Mouse (Mus musculus) kidney, embryonic 15.5 days (tissue): Measurements from ENCODE around the gene App. TPM values are rescaled to one million over a fixed set of nuclear protein-coding genes. Genes with fewer than 3 reads are reported as not detected.

Experiments
- ATAC-seq: fragments of 200-750 bp; cut with Nextera tagmentation; replicated peaks from 2 replicates; pipeline ENCODE4 v1.8.0; 2017; ENCODE audit warnings: moderate TSS enrichment; ENCODE audit not compliant: low FRiP score
- H3K27ac ChIP-seq: fragments of 300-500 bp; sonication (generic); 2 replicates; pipeline ENCODE4 v1.5.1; 2015; ENCODE audit warnings: mild to moderate bottlenecking, inconsistent platforms
- H3K27me3 ChIP-seq: fragments of 300-500 bp; sonication (generic); 2 replicates; pipeline ENCODE4 v1.6.1; 2015; ENCODE audit warnings: inconsistent platforms
- H3K36me3 ChIP-seq: fragments of 300-500 bp; sonication (generic); 2 replicates; pipeline ENCODE4 v1.6.1; 2015; ENCODE audit warnings: inconsistent platforms
- H3K4me1 ChIP-seq: fragments of 300-500 bp; sonication (generic); 2 replicates; pipeline ENCODE4 v1.6.1; 2015; ENCODE audit warnings: inconsistent platforms
- H3K4me2 ChIP-seq: fragments of 300-500 bp; sonication (generic); 2 replicates; pipeline ENCODE4 v1.6.1; 2015; ENCODE audit warnings: moderate library complexity, mild to moderate bottlenecking, inconsistent platforms
- H3K4me3 ChIP-seq: fragments of 300-500 bp; sonication (generic); replicated peaks from 2 replicates; pipeline ENCODE4 v1.5.1; 2015; ENCODE audit warnings: mild to moderate bottlenecking, inconsistent platforms
- H3K9ac ChIP-seq: fragments of 300-500 bp; sonication (generic); 2 replicates; pipeline ENCODE4 v1.6.1; 2015; ENCODE audit warnings: mild to moderate bottlenecking, inconsistent platforms
- H3K9me3 ChIP-seq: fragments of 300-500 bp; sonication (generic); replicated peaks from 2 replicates; pipeline ENCODE4 v1.6.1; 2016; ENCODE audit warnings: inconsistent platforms
- WGBS: fragments of 180-500 bp; shearing (Covaris S2); methylation state at CpG from one replicate; pipeline ENCODE4 v1.1.7; 2015; ENCODE audit warnings: mixed read lengths; 5-methylcytosine and 5-hydroxymethylcytosine counted together
- polyA plus RNA-seq: library from polyadenylated mRNA; unstranded; fragments of >200 nt; fragmentation: Nextera tagmentation; extraction: Ambion mirVana; gene quantifications from 2 replicates; pipeline ENCODE4 v1.2.1, GENCODE M21; 2015

The App gene
- polyA plus RNA-seq, 1 experiment from 2014 or later: 292 TPM

DNA sequence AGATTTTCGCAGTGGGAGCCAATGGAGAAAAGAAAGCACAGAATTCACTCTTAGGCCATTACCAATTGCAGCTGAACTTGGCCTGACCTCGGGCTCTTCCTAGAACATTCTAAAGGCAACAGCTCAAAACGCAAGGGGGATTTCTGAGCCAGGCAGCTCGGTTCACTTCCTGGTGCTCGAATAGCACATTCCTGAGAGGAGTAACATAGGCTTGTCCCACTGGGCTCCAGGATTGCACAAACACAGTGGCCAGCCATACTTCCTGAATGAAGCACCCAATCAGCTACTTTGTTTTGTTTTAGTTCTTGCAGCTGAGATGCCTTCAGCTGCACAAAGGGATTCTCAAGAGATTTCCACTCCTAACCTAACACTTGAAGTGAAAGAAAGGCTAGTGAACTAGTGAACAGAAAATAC, 40.1 kb downstream of the App start:
- Histone ChIP-seq H3K9me3 (no peaks in the 10 kb centered on the region), H3K4me1 (peaks cover 55% of the 10 kb centered on the region), H3K27ac (peak overlapping the region; percentile 90), H3K27me3 (no peaks in the 10 kb centered on the region), H3K9ac (no peak overlapping the region), H3K4me3 (no peak overlapping the region), H3K36me3 (peaks cover 4% of the 10 kb centered on the region; the same call in 1 of the 2 replicates), H3K4me2 (peak overlapping the region; percentile 40)
- WGBS: 16% methylated on average over 5 of the region's 5 CpGs
- ATAC-seq: peak; percentile 78

- Histone ChIP-seq H3K9ac (no peak overlapping the region), H3K4me1 (peaks cover 60% of the 10 kb centered on the region), H3K4me3 (no peak overlapping the region), H3K36me3 (peaks cover 4% of the 10 kb centered on the region; the same call in 1 of the 2 replicates), H3K4me2 (0 out of 2 replicates have a peak overlapping the region, but pooled peaks have one; percentile 40), H3K27me3 (no peaks in the 10 kb centered on the region), H3K27ac (peak overlapping the region; percentile 90), H3K9me3 (no peaks in the 10 kb centered on the region)
- WGBS: 67% methylated on average over 8 of the region's 8 CpGs
- no peak for ATAC-seq
These were observed 40.5 kb downstream of the App start for GRCm38 (mm10) chr16:85133057-85133456.

DNA sequence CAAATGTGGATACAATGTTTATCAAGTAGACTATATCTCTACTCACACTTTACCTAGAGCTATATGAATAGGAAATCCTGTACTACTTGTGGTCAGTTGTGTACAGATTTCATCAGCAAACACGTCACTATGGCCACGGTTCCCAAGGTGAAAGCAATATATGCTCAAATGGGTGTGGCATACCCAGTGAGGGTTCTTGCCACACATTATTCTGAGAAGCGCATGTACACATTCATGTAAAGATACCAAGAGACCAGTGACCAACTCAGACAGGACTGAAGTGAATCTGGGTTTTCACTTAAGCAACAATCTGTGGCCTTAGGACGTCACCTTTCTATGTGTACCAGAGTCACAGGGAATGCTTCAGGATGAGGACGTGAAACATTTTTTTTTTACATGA, 41.4 kb downstream of the App start:
- peak overlapping the region; percentile 90 for H3K27ac ChIP-seq
- no peak overlapping the region for H3K4me2 ChIP-seq
- H3K4me3 ChIP-seq: no peak overlapping the region
- H3K27me3 ChIP-seq: no peaks in the 10 kb centered on the region
- H3K36me3 ChIP-seq: peaks cover 4% of the 10 kb centered on the region; the same call in 1 of the 2 replicates
- H3K9me3 ChIP-seq: no peaks in the 10 kb centered on the region
- no peak overlapping the region for H3K9ac ChIP-seq
- 86% methylated on average over 5 of the region's 5 CpGs for WGBS
- no peak for ATAC-seq
- peaks cover 64% of the 10 kb centered on the region for H3K4me1 ChIP-seq

- 89% methylated on average over 7 of the region's 7 CpGs for WGBS
- no peak for ATAC-seq
- H3K4me1 ChIP-seq: peaks cover 69% of the 10 kb centered on the region
These were observed 42.6 kb downstream of the App start for GRCm38 (mm10) chr16:85130861-85131556.

DNA sequence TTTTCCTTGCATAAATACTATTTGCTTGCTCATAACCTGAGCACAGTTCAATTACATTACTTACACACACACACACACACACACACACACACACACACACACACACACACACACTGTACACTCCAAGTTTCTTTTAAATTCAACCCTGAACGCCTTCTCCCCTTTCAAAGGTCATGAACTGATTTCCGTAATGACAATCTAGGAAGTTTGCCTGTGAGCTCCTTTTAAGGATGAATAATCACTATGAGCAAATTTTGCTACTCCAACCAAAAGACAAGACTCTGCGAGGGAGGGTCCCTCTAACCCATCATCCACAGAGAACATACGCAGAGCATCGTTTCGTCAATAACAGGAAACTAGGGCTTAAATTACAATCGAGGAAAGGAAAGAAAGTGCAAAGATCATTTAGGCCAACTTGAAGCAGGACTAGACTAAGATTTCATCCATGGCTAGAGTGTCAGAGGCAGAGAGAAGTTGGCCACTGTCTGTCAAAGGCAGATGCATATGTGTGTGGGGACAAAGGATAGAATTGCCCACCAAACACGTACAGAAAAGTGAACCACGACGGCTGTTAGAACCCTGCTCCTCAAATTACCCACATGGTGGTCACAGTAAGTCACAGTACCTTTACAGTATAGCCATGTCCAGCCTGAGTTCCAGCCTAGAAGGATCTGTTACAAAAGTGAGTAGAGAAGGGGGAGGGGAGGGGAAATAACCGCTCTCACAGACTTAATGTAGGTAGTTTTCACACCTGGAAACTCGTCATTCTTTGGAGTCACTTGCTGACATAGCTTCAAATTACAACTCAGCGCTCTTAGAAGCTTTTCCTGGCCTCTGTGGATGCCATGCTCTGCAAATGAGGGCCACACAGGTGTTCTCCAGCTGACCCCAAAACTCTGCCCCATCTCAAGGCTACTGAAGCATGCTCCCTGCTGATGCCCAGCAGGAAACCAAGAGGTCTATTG, 44.6 kb downstream of the App start:
- peaks cover 68% of the 10 kb centered on the region for H3K4me1 ChIP-seq
- H3K9ac ChIP-seq: no peak overlapping the region
- H3K4me3 ChIP-seq: no peak overlapping the region
- H3K4me2 ChIP-seq: peak overlapping the region; percentile 20
- peak; percentile 45 for ATAC-seq
- 0 out of 2 replicates have a peak, but pooled peaks cover 7% of the 10 kb centered on the region for H3K36me3 ChIP-seq
- H3K27ac ChIP-seq: peak overlapping the region; percentile 81
- WGBS: 10% methylated on average over 13 of the region's 13 CpGs
- H3K9me3 ChIP-seq: no peaks in the 10 kb centered on the region
- H3K27me3 ChIP-seq: no peaks in the 10 kb centered on the region

More at GRCm38 (mm10) chr16:85130861-85131556, 42.6 kb downstream of the App start:
- Histone ChIP-seq H3K9ac (no peak overlapping the region), H3K36me3 (peaks cover 4% of the 10 kb centered on the region; the same call in 1 of the 2 replicates), H3K4me3 (no peak overlapping the region), H3K9me3 (no peaks in the 10 kb centered on the region), H3K27ac (no peak overlapping the region), H3K27me3 (no peaks in the 10 kb centered on the region), H3K4me2 (no peak overlapping the region)

DNA sequence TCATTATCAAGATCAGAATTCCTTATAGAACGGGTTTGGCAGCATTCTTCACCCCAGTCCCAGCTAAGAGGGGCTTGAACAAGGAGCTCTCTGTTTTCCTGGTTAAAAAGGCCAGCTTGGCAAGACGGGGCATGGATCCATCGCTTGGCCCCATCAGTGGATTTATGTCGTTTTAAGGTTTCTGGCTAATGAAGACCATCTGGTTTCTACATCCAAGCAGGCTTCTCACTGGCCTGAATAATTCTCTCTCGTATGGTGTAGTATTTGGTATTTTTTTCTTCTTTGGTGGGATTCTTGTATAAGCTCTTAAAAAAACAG, 45.3 kb downstream of the App start:
- Histone ChIP-seq H3K4me2 (0 out of 2 replicates have a peak overlapping the region, but pooled peaks have one; percentile 24), H3K36me3 (0 out of 2 replicates have a peak, but pooled peaks cover 7% of the 10 kb centered on the region), H3K27ac (peak overlapping the region; percentile 81), H3K4me3 (no peak overlapping the region), H3K27me3 (no peaks in the 10 kb centered on the region), H3K9me3 (no peaks in the 10 kb centered on the region), H3K9ac (no peak overlapping the region), H3K4me1 (peaks cover 64% of the 10 kb centered on the region)
- WGBS: 11% methylated on average over 5 of the region's 5 CpGs
- ATAC-seq: peak; percentile 52

GRCm38 (mm10) chr16:85127661-85128346, 45.8 kb downstream of the App start:
- 0 out of 2 replicates have a peak overlapping the region, but pooled peaks have one; percentile 24 for H3K4me2 ChIP-seq
- H3K27me3 ChIP-seq: no peaks in the 10 kb centered on the region
- H3K9ac ChIP-seq: no peak overlapping the region
- H3K4me1 ChIP-seq: peaks cover 59% of the 10 kb centered on the region
- ATAC-seq: no peak; the same call in 1 of the 2 replicates
- 62% methylated on average over 11 of the region's 11 CpGs for WGBS
- H3K27ac ChIP-seq: peak overlapping the region; percentile 81
- H3K36me3 ChIP-seq: 0 out of 2 replicates have a peak, but pooled peaks cover 7% of the 10 kb centered on the region
- H3K9me3 ChIP-seq: no peaks in the 10 kb centered on the region
- no peak overlapping the region for H3K4me3 ChIP-seq

- no peak overlapping the region for H3K4me3 ChIP-seq
- ATAC-seq: no peak
- peaks cover 39% of the 10 kb centered on the region for H3K4me1 ChIP-seq
- 96% methylated on average over 4 of the region's 4 CpGs for WGBS
- H3K4me2 ChIP-seq: no peak overlapping the region
- H3K27me3 ChIP-seq: no peaks in the 10 kb centered on the region
- peaks cover 14% of the 10 kb centered on the region for H3K36me3 ChIP-seq
- H3K27ac ChIP-seq: peak overlapping the region; percentile 14; the same call in 1 of the 2 replicates
- H3K9me3 ChIP-seq: no peaks in the 10 kb centered on the region
- no peak overlapping the region for H3K9ac ChIP-seq
These were observed 48.9 kb downstream of the App start for GRCm38 (mm10) chr16:85124649-85125048.

DNA sequence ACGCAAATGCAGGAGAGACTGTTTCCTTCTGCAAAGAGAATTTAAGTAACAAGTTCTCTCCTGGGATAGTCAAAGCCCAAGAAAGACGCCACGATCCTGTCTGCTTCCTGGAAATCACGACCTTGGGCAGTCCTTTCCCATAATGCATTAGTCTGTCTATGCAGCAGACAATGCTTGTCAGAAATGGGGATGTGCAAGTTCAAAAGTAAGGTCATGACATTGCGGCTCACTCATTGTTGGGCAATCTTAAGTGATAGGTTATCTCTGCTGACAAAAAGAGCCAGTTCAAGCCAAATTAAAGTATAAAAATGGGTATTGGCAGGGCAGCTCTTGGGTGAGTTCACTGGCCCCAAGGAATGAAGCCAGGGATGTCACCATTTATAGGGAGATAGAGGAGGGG, 51.6 kb downstream of the App start:
- H3K36me3 ChIP-seq: peaks cover 38% of the 10 kb centered on the region
- no peak overlapping the region for H3K4me2 ChIP-seq
- WGBS: 82% methylated on average over 5 of the region's 5 CpGs
- no peak overlapping the region for H3K9ac ChIP-seq
- ATAC-seq: no peak
- H3K27ac ChIP-seq: 0 out of 2 replicates have a peak overlapping the region, but pooled peaks have one; percentile 7
- no peaks in the 10 kb centered on the region for H3K27me3 ChIP-seq
- no peak overlapping the region for H3K4me3 ChIP-seq
- H3K9me3 ChIP-seq: no peaks in the 10 kb centered on the region
- H3K4me1 ChIP-seq: peaks cover 16% of the 10 kb centered on the region; the same call in 1 of the 2 replicates

DNA sequence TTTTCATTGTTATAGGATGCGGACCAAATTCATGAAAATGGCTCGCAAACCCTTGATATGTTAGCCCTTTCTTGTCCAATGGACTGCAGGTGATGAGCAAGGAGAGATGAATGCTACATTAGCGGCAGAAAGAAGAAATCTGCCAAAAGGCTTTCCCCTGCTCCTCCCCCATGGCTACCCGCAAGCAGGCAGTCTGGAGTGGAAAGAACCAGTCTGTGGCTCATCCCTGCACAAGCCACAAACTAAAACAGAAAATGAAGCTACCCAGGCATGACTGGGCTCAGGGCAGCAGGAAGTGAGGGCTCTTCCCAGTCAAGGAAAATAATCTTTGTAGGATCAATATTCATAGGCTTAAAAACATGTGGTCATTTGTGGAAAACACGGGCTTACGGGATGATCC, 54.6 kb downstream of the App start:
- Histone ChIP-seq H3K4me1 (0 out of 2 replicates have a peak, but pooled peaks cover 6% of the 10 kb centered on the region), H3K4me2 (no peak overlapping the region), H3K36me3 (peaks cover 44% of the 10 kb centered on the region), H3K4me3 (no peak overlapping the region), H3K9ac (no peak overlapping the region), H3K27ac (no peak overlapping the region), H3K27me3 (no peaks in the 10 kb centered on the region), H3K9me3 (no peaks in the 10 kb centered on the region)
- no peak for ATAC-seq
- 95% methylated on average over 6 of the region's 6 CpGs for WGBS

DNA sequence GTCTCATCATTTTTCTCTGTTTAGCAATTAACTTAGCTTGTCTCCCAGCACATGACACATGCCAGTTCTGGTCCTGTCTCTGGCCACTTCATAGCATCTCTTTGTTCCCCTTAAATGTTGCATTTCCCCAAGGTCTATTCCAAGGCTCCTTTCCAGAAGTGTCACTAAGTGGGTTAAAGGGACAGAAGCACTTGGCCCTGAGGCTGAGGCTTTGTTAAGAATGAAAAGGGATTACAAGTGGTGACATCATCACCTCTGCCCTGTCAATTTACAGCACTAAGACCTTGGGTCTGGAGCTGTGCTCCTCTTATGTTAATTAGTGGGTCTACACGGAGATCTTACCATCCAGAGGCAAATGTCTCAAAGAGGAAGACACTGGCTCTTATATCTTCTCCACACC, 56.0 kb downstream of the App start:
- no peak overlapping the region for H3K4me2 ChIP-seq
- ATAC-seq: no peak
- 81% methylated on average over 1 of the region's 1 CpGs for WGBS
- no peaks in the 10 kb centered on the region for H3K9me3 ChIP-seq
- no peak overlapping the region for H3K27ac ChIP-seq
- no peaks in the 10 kb centered on the region for H3K27me3 ChIP-seq
- H3K36me3 ChIP-seq: peaks cover 44% of the 10 kb centered on the region
- no peak overlapping the region for H3K4me3 ChIP-seq
- no peak overlapping the region for H3K9ac ChIP-seq
- 0 out of 2 replicates have a peak, but pooled peaks cover 4% of the 10 kb centered on the region for H3K4me1 ChIP-seq
